Mouse (Mus musculus) kidney, adult 9 months (tissue): ENCODE measurements around the gene Slc23a4.

Experiments used
- DNase-seq: peaks from one replicate; pipeline ENCODE4 v3.0.0; 2022

The Slc23a4 gene

GRCm38 (mm10) chr6:34954926-34955861, 33.0 kb downstream of the Slc23a4 start:
- peak; percentile 28 for DNase-seq

GRCm38 (mm10) chr6:34951956-34952667, 36.1 kb downstream of the Slc23a4 start:
- no peak for DNase-seq

- no peak for DNase-seq
Measured at GRCm38 (mm10) chr6:34951518-34951917, 36.7 kb downstream of the Slc23a4 start.

- no peak for DNase-seq
Measured at GRCm38 (mm10) chr6:34948461-34948860, 39.7 kb downstream of the Slc23a4 start.

- no peak for DNase-seq
Measured at GRCm38 (mm10) chr6:34946486-34947079, 41.6 kb downstream of the Slc23a4 start.

- DNase-seq, result no peak
Measured at GRCm38 (mm10) chr6:34943499-34943898, 44.7 kb downstream of the Slc23a4 start.

- no peak for DNase-seq
Measured at GRCm38 (mm10) chr6:34942446-34942845, 45.8 kb downstream of the Slc23a4 start.

- DNase-seq, result no peak
Measured at GRCm38 (mm10) chr6:34941496-34941895, 46.7 kb downstream of the Slc23a4 start.

- DNase-seq, result no peak
Measured at GRCm38 (mm10) chr6:34939451-34939850, 48.8 kb downstream of the Slc23a4 start.

GRCm38 (mm10) chr6:34938929-34939325, 49.3 kb downstream of the Slc23a4 start:
- no peak for DNase-seq

GRCm38 (mm10) chr6:34938280-34938928, 49.8 kb downstream of the Slc23a4 start:
- no peak for DNase-seq

GRCm38 (mm10) chr6:34936743-34937142, 51.5 kb downstream of the Slc23a4 start:
- no peak for DNase-seq

GRCm38 (mm10) chr6:34932633-34933032, 55.6 kb downstream of the Slc23a4 start:
- DNase-seq, result no peak

- no peak for DNase-seq
Measured at GRCm38 (mm10) chr6:34927594-34927993, 60.6 kb downstream of the Slc23a4 start.

GRCm38 (mm10) chr6:34927156-34927555, 61.0 kb downstream of the Slc23a4 start:
- peak; percentile 78 for DNase-seq

- peak; percentile 81 for DNase-seq
Measured at GRCm38 (mm10) chr6:34921941-34922340, 66.3 kb downstream of the Slc23a4 start.

- DNase-seq, result no peak
Measured at GRCm38 (mm10) chr6:34920631-34921030, 67.6 kb downstream of the Slc23a4 start.

GRCm38 (mm10) chr6:34919956-34920355, 68.2 kb downstream of the Slc23a4 start, which contains the start of gene Stra8:
Gene Stra8 (plus strand): TSS chr6:34920163.
- DNase-seq, result no peak

GRCm38 (mm10) chr6:34919146-34919545, 69.1 kb downstream of the Slc23a4 start:
- DNase-seq, result no peak

GRCm38 (mm10) chr6:34914462-34914861, 73.7 kb downstream of the Slc23a4 start:
- no peak for DNase-seq

- no peak for DNase-seq
Measured at GRCm38 (mm10) chr6:34913341-34914040, 74.7 kb downstream of the Slc23a4 start.
